Mouse (Mus musculus): ENCODE measurements around the gene Actl6a. TPM values are rescaled to one million over a fixed set of nuclear protein-coding genes. Genes with fewer than 3 reads are reported as not detected.
A peak's percentile ranks its signal among the peaks of the same experiment; 100 is the strongest.
"Not testable (repeated sequence)": the region's sequence is repeated elsewhere in the genome, so short reads cannot be mapped to it uniquely, and the experiment has no call there.

Gene Actl6a
- polyA plus RNA-seq, 1 experiment from 2014 or later: 113 TPM

DNA sequence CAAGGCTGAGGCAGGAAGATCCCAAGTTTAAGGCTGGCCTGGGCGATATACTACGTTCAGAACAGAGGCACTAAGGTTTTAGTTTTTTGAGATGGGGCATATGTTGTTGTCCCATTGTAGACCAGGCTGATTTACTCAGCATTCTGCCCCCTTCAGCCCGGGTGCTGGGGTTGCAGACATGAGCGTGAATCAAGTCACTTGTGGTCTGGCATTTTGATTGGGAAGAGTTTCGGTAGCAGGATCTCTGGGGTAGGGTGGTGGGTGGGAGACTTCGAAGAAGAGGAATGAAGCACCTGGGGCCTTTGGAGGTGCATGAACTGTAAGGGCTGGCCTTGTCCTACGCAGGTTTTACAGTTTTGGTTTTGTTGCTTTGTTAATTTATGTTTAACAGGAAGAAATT lies 18.1 kb downstream of the Actl6a start:
- H3K27me3 ChIP-seq: no peaks in the 10 kb centered on the region
- no peak for DNase-seq

DNA sequence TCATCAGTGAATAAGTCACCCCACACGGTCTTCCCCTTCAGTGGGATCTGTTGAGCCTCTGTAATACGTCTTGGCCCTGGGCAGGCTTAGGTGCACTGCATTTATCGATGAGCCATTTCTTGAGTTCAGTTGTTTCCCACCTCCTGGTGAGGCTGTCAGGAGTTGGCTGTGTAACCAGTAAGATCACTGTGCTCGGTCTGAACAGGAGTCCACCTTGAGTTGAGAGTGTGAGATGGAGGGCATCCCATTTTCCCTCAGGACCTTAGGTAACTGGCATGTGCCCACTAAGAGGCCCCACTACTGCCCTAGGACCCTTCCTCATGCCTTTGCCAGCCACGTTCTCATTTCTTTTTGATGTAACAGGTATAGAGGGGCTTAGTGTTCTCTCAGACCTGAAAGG lies 19.9 kb downstream of the Actl6a start:
- Histone ChIP-seq H3K36me3 (peaks cover 94% of the 10 kb centered on the region), H3K9ac (no peak overlapping the region), H3K27ac (no peak overlapping the region), H3K27me3 (no peaks in the 10 kb centered on the region), H3K4me2 (no peak overlapping the region), H3K9me3 (replicated peaks) (no peaks in the 10 kb centered on the region), H3K4me1 (replicated peaks) (no peaks in the 10 kb centered on the region), H3K4me3 (replicated peaks) (no peak overlapping the region)
- no peak for ATAC-seq (ENCODE audit: low read depth)
- DNase-seq: no peak
- 76% methylated on average over 5 of the region's 5 CpGs for WGBS (ENCODE audit: insufficient replicate concordance)

More for the DNA sequence above, 18.1 kb downstream of the Actl6a start:
- no peak for ATAC-seq (ENCODE audit: low read depth)
- H3K4me1 ChIP-seq (replicated peaks): no peaks in the 10 kb centered on the region
- H3K9me3 ChIP-seq (replicated peaks): no peaks in the 10 kb centered on the region
- no peak overlapping the region for H3K9ac ChIP-seq
- H3K4me2 ChIP-seq: no peak overlapping the region
- WGBS (ENCODE audit: insufficient replicate concordance): 84% methylated on average over 7 of the region's 7 CpGs
- peaks cover 93% of the 10 kb centered on the region for H3K36me3 ChIP-seq
- no peak overlapping the region for H3K27ac ChIP-seq
- no peak overlapping the region for H3K4me3 ChIP-seq (replicated peaks)

DNA sequence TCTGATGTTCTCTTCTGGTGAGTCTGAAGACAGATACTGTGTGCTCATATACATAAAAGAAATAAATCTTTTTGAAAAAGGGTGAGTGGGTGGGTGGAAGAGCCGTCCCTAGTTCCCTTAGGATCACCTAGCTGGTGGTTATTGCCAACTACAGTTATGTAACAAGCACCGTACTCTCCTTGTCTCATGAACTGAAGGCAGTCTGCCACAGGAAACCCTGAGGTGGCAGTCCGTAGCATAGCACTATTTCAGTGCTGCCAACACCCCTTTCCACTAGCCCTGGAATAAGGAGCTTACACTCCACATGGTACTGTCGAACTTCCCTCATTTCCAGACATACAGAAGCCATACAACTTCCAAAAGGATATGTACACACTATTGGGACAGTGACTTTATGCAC lies 21.8 kb downstream of the Actl6a start:
- DNase-seq: no peak

DNA sequence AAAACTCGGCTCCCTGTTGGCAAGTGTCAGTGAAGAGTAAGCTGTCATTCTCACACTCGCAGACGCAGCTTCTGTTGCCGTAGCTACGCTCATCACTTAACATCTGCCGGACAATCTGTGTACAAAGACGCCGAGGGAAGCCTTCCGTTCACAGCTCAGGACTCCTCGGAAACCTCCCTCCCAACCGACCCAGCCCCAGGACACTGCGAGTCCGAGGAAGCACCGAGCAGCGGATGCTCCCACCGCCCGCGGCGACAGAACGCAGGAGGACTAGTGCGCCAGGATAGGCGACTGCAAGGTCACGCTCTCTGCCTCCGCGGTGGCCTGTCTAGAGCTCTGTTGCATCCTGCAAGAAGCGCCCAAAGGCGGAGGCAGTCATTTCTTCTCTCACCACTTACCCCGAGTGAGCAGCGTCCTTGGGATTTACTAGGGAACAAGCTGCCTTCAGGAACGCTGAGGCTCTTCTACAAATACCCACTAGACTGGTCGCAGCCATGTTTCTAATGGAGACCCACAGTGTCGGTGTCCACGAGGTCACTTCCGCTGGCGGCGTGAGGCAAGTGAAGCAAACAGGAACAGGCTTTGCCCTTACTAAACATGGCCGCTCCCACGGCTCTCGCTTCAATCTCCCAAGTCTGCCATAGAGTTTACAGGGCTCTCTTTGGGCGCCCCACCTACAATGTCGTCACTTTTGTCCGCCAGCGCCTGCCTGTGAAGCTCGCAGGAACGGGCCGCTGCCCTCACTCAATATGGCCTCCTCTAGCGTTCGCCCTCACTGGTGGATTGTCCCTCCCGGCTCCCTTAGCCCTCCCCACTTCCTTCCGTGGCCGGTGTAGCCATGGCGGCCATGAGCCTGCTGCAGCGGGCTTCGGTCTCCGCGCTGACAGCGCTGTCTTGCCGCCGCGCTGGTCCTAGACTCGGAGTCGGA lies 30.4 kb downstream of the Actl6a start, which contains the start of gene Ndufb5:
TSS of gene Ndufb5 (plus strand) at position 747 of the 928 bp plus-strand sequence.
- Histone ChIP-seq H3K4me2 (peak within 1 kb of the TSS; percentile 88), H3K4me3 (replicated peaks) (peak within 1 kb of the TSS; percentile 90), H3K4me1 (replicated peaks) (peaks cover 39% of the 10 kb centered on the region), H3K9ac (peak within 1 kb of the TSS; percentile 88), H3K27me3 (no peaks in the 10 kb centered on the region), H3K9me3 (replicated peaks) (no peaks in the 10 kb centered on the region), H3K27ac (peak within 1 kb of the TSS; percentile 83), H3K36me3 (peaks cover 38% of the 10 kb centered on the region)
- DNase-seq: peak; percentile 97
- under 1% methylated on average over 62 of the region's 62 CpGs for WGBS (ENCODE audit: insufficient replicate concordance)
- peak; percentile 94 for ATAC-seq (ENCODE audit: low read depth)

More for the DNA sequence above, 21.8 kb downstream of the Actl6a start:
- Histone ChIP-seq H3K9ac (no peak overlapping the region), H3K4me3 (replicated peaks) (no peak overlapping the region), H3K27me3 (no peaks in the 10 kb centered on the region), H3K4me1 (replicated peaks) (no peaks in the 10 kb centered on the region), H3K9me3 (replicated peaks) (no peaks in the 10 kb centered on the region), H3K36me3 (peaks cover 91% of the 10 kb centered on the region), H3K4me2 (no peak overlapping the region), H3K27ac (no peak overlapping the region)
- 84% methylated on average over 4 of the region's 4 CpGs for WGBS (ENCODE audit: insufficient replicate concordance)
- ATAC-seq (ENCODE audit: low read depth): no peak

DNA sequence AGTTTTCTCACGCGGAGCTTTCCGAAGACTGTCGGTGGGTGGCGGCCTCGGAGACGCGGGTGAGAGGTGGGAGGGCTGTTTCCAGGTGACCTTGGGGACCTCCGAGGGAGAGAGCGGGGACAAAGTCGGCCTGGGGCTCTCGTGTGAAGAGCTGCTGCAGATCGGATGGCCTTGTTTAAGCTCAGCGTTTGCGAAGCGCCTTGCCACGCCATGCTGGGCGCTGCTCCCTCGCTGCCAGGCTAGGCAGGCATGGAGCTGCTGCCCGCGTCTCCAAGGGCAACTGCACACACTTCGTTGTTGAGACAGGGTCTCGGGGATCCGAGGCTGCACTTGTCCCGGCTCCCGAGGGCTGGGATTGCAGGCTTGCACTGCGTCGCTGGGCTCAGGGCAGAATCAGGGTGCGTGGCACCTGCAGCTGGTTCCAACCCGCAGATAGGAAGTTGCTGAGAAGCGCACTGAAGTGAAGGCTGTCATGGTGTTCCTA lies 31.1 kb downstream of the Actl6a start, which contains the start of gene Mrpl47:
TSS of gene Mrpl47 (minus strand) at position 434 of the 484 bp plus-strand sequence.
- under 1% methylated on average over 31 of the region's 31 CpGs for WGBS (ENCODE audit: insufficient replicate concordance)
- peaks cover 39% of the 10 kb centered on the region for H3K4me1 ChIP-seq (replicated peaks)
- H3K4me2 ChIP-seq: peak within 1 kb of the TSS; percentile 88
- no peaks in the 10 kb centered on the region for H3K9me3 ChIP-seq (replicated peaks)
- DNase-seq (peak; percentile 4), ATAC-seq (ENCODE audit: low read depth) (peak; percentile 50)
- peak within 1 kb of the TSS; percentile 83 for H3K27ac ChIP-seq
- H3K4me3 ChIP-seq (replicated peaks): peak within 1 kb of the TSS; percentile 90
- peaks cover 38% of the 10 kb centered on the region for H3K36me3 ChIP-seq
- no peaks in the 10 kb centered on the region for H3K27me3 ChIP-seq
- peak within 1 kb of the TSS; percentile 88 for H3K9ac ChIP-seq

DNA sequence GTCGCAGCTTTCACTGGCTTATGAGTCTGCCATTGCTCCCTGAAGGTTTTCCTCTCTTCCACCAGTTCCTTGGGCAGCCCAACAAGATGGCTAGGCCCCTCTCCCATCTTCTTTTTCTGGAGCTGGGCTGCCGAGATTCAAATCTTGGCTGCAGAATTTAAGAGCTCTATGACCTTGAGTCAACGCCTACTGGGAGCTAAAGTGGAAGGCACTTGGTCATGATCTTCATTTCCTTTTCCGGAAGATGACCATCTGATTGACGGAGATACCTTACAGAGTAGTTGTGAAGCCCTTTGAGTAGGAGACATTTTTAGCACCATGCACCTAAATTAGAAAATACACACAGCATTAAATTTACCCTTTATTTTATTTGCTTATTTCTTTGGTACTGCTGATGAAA lies 32.5 kb downstream of the Actl6a start:
- WGBS (ENCODE audit: insufficient replicate concordance): 81% methylated on average over 5 of the region's 5 CpGs
- peak overlapping the region; percentile 90; the same call in 1 of the 2 replicates for H3K4me3 ChIP-seq (replicated peaks)
- H3K4me1 ChIP-seq (replicated peaks): peaks cover 39% of the 10 kb centered on the region
- no peak overlapping the region for H3K9ac ChIP-seq
- no peaks in the 10 kb centered on the region for H3K9me3 ChIP-seq (replicated peaks)
- DNase-seq (no peak), ATAC-seq (ENCODE audit: low read depth) (no peak)
- H3K4me2 ChIP-seq: peak overlapping the region; percentile 88
- no peak overlapping the region for H3K27ac ChIP-seq
- no peaks in the 10 kb centered on the region for H3K27me3 ChIP-seq
- H3K36me3 ChIP-seq: peaks cover 36% of the 10 kb centered on the region

DNA sequence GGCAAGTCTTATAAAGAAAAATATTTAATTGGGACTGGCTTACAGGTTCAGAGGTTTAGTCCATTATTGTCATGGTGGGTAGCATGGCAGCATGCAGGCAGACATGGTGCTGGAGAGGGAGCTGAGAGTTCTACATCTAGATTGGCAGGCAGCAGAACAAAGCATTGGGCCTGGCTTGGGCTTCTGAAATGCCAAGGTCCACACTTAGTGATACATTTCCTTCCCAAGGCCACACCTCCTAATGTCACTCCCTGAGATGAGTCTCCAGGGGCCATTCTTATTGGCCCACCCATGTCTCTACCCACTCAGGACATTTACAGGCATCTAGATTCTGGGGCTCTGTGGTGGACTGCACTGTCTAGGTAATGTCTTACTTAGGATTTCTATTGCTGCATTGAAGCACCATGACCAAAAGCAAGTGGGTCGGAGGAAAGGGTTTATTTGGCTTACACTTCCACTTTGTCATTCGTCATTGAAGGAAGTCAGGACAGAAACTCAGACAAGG lies 36.2 kb downstream of the Actl6a start:
- Histone ChIP-seq H3K27me3 (no peaks in the 10 kb centered on the region), H3K4me1 (replicated peaks) (peaks cover 24% of the 10 kb centered on the region), H3K9ac (no peak overlapping the region), H3K27ac (no peak overlapping the region), H3K4me3 (replicated peaks) (no peak overlapping the region), H3K9me3 (replicated peaks) (no peaks in the 10 kb centered on the region), H3K4me2 (no peak overlapping the region), H3K36me3 (peaks cover 59% of the 10 kb centered on the region)
- WGBS (ENCODE audit: insufficient replicate concordance): 63% methylated on average over 2 of the region's 2 CpGs
- DNase-seq: no peak
- ATAC-seq (ENCODE audit: low read depth): no peak

DNA sequence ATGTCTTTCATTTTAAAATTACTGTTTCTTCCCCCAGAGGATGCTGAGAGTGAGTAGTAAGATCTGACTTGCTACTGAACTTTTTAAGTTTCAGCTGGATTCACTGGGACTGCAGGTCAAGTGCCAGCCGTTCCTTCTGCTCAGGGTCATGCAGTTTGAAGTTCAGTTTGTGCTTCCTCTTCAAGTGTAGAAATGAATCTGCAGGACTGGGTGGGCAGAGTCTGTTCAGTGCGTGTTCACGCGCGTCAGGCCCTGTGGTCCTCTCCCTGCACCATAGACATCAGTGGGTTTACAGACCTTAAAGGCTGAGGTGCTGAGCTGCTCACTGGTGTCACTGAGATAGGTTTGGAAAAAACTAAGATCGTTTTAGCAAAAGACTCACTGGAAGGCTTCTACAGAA lies 38.9 kb downstream of the Actl6a start:
- ATAC-seq (ENCODE audit: low read depth) (no peak), DNase-seq (no peak)
- no peak overlapping the region for H3K27ac ChIP-seq
- H3K9me3 ChIP-seq (replicated peaks): no peaks in the 10 kb centered on the region
- H3K36me3 ChIP-seq: peaks cover 77% of the 10 kb centered on the region
- 87% methylated on average over 6 of the region's 6 CpGs for WGBS (ENCODE audit: insufficient replicate concordance)
- no peak overlapping the region for H3K4me2 ChIP-seq
- H3K4me1 ChIP-seq (replicated peaks): no peaks in the 10 kb centered on the region
- H3K4me3 ChIP-seq (replicated peaks): no peak overlapping the region
- H3K27me3 ChIP-seq: no peaks in the 10 kb centered on the region
- no peak overlapping the region for H3K9ac ChIP-seq

DNA sequence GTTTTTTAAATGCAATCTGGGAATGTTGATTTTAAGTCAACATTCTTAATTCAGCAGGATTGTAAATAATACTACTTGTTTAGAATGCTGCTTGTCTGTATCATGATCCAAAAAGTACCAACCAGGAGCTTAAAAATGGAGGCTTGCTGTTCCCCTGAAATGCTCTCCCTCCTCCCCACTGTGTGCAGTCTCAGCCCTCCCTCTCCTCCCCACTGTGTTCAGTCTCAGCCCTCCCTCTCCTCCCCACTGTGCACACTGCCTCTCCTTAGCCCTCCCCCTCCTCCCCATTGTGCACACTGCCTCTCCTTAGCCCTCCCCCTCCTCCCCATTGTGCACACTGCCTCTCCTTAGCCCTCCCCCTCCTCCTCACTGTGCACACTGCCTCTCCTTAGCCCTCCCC lies 39.3 kb downstream of the Actl6a start:
- H3K36me3 ChIP-seq: peaks cover 78% of the 10 kb centered on the region
- H3K4me1 ChIP-seq (replicated peaks): not testable (repeated sequence)

DNA sequence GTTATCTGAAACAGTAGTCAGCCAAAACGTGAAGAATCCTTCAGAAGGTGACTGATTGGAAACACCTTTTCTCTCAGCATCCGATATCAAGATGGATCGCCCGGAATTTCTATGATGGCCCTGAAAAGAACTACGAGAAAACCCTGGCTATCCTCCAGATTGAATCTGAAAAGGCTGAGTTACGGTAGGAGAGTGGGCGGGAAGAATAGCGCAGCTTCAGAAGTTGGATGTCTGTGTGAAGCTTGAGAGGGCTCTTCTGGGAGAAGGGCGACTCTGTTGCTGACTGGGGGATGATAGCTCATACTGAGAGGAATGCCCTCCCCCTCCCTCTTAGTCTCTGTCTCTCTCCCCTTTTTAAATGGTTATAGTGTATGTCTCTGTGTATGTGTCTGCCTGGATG lies 42.3 kb downstream of the Actl6a start:
- Histone ChIP-seq H3K36me3 (peaks cover 83% of the 10 kb centered on the region), H3K4me1 (replicated peaks) (no peaks in the 10 kb centered on the region), H3K27me3 (no peaks in the 10 kb centered on the region), H3K9me3 (replicated peaks) (no peaks in the 10 kb centered on the region), H3K4me3 (replicated peaks) (no peak overlapping the region), H3K27ac (no peak overlapping the region), H3K9ac (no peak overlapping the region), H3K4me2 (no peak overlapping the region)
- WGBS (ENCODE audit: insufficient replicate concordance): 88% methylated on average over 9 of the region's 9 CpGs
- DNase-seq: no peak
- no peak for ATAC-seq (ENCODE audit: low read depth)

More for the DNA sequence above, 39.3 kb downstream of the Actl6a start:
- not testable (repeated sequence) for DNase-seq; H3K9me3 ChIP-seq (replicated peaks); H3K27ac ChIP-seq; H3K27me3 ChIP-seq; H3K9ac ChIP-seq; H3K4me2 ChIP-seq; H3K4me3 ChIP-seq (replicated peaks); ATAC-seq (ENCODE audit: low read depth)

DNA sequence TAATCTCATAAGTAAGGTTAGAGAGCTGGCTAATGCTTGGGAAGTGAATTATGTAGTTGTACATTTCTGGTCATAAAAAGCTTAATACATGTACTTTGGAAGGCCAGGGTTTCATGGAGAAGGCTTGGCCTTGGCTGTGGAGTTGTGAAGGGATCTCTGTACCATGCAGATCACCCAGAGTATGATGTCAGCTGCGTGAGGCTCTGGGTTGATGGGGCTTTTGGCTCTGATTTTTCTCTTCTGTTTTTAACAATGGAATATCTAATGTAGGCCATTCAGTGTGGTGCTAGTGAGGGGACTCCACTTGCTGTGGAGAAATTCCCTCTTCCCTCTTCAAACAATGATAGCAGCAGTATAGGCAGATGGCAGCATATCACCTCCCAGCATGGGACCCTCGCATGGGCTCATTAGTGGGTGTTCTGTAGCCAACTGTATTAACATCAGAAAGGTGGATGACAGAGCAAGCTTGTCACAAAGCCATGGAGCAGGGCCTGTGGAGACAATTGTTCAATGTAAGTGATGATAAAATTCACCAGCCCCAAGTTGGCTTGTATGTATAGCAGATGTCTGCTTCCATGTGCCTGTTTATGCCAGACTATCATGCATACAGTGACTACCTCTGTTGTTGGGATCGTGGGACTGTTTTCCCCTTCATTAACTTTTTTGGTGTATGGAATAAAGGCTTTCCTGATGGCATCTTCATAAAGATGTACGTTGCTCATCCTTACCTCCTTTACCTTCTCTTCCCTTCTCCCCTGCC lies 43.9 kb downstream of the Actl6a start:
- Histone ChIP-seq H3K4me2 (no peak overlapping the region), H3K4me3 (replicated peaks) (no peak overlapping the region), H3K9ac (no peak overlapping the region), H3K27ac (no peak overlapping the region), H3K4me1 (replicated peaks) (no peaks in the 10 kb centered on the region), H3K27me3 (no peaks in the 10 kb centered on the region), H3K36me3 (peaks cover 79% of the 10 kb centered on the region), H3K9me3 (replicated peaks) (no peaks in the 10 kb centered on the region)
- 80% methylated on average over 4 of the region's 4 CpGs for WGBS (ENCODE audit: insufficient replicate concordance)
- DNase-seq: no peak
- no peak for ATAC-seq (ENCODE audit: low read depth)

Measured in liver, embryonic 13.5 days (tissue).